Mouse (Mus musculus) forebrain, embryonic 11.5 days (tissue): Measurements from ENCODE around the gene Ola1. TPM values are rescaled to one million over a fixed set of nuclear protein-coding genes. Genes with fewer than 3 reads are reported as not detected.

ENCODE experiments used
- ATAC-seq: fragments of 200-750 bp; cut with Nextera tagmentation; replicated peaks from 2 replicates; pipeline ENCODE4 v1.8.0; 2017; ENCODE audit warnings: moderate TSS enrichment; ENCODE audit not compliant: low FRiP score
- DNase-seq: peaks from one replicate; pipeline ENCODE4 v3.0.0-alpha.2; 2017; ENCODE audit warnings: low spot score
- H3K27ac ChIP-seq: fragments of 300-500 bp; sonication (generic); 2 replicates; pipeline ENCODE4 v1.5.1; 2014; ENCODE audit warnings: low read depth, low read length
- H3K27me3 ChIP-seq: fragments of 300-500 bp; sonication (generic); 2 replicates; pipeline ENCODE4 v1.6.1; 2014; ENCODE audit warnings: mild to moderate bottlenecking, low read length, mixed read lengths; ENCODE audit not compliant: control insufficient read depth, insufficient read depth
- H3K36me3 ChIP-seq: fragments of 300-500 bp; sonication (generic); 2 replicates; pipeline ENCODE4 v1.6.1; 2014; ENCODE audit warnings: mild to moderate bottlenecking, low read length, moderate library complexity, mixed read lengths; ENCODE audit not compliant: control insufficient read depth, insufficient read depth
- H3K4me1 ChIP-seq: fragments of 300-500 bp; sonication (generic); replicated peaks from 2 replicates; pipeline ENCODE4 v1.6.1; 2014; ENCODE audit warnings: low read length, mixed read lengths; ENCODE audit not compliant: control insufficient read depth, insufficient read depth
- H3K4me2 ChIP-seq: fragments of 300-500 bp; sonication (generic); 2 replicates; pipeline ENCODE4 v1.6.1; 2014; ENCODE audit warnings: low read depth, mild to moderate bottlenecking, low read length, moderate library complexity, mixed read lengths; ENCODE audit not compliant: severe bottlenecking
- H3K4me3 ChIP-seq: fragments of 300-500 bp; sonication (generic); 2 replicates; pipeline ENCODE4 v1.5.1; 2014; ENCODE audit warnings: low read depth, low read length
- H3K9ac ChIP-seq: fragments of 300-500 bp; sonication (generic); 2 replicates; pipeline ENCODE4 v1.6.1; 2014; ENCODE audit warnings: low read length
- H3K9me3 ChIP-seq: fragments of 300-500 bp; sonication (generic); 2 replicates; pipeline ENCODE4 v1.6.1; 2016; ENCODE audit warnings: low read length, mixed read lengths; ENCODE audit not compliant: control insufficient read depth
- WGBS: fragments of 180-500 bp; shearing (Covaris S2); extraction: QIAGEN DNeasy Blood & Tissue Kit; methylation state at CpG from one replicate; pipeline ENCODE4 v1.1.7; 2014; 5-methylcytosine and 5-hydroxymethylcytosine counted together
- polyA plus RNA-seq: library from polyadenylated mRNA; unstranded; fragments of >200 nt; fragmentation: Nextera tagmentation; extraction: Ambion mirVana; gene quantifications from 2 replicates; pipeline ENCODE4 v1.2.1, GENCODE M21; 2014

The Ola1 gene
- polyA plus RNA-seq, 1 experiment from 2014 or later = 110 TPM

DNA sequence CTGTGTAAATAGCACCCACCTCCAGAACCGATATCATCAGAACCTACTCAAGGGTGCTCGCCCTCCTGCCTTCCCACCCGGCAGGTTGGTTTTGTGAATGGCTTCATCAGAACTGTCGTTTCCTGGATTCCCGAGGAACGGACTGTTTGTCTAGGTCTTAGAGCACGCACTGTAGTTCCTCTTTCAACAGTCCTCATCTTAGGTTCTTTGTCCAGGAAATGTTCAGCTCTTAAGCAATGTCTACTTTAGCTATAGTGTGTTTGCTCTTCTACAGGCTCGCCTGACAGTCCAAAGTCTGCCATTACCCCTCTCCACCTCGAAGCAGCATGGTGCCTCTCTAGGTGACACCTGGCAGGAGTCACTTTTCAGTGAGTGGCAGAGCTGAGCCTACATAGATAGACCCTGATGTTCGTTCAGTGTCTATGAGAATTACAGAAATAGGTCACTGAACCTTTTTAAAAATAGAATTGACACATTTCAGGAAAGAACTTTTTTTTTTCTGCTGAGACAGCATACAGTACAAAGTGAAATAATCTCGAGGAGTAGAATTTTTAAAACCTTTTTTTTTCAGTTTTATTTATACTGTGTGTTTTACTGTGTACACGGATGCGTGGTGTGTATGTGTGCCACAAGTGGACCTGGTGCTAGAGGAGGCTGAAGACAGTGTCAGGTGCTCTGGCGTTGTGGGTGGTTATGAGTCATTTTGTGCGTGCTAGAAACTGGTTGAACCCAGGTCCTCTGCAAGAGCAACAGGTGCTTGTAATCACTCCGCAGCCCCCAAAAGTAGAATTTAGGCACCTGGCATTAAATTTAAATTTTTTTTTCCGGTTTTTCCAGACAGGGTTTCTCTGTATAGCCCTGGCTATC lies 162.4 kb downstream of the Ola1 start:
- Histone ChIP-seq H3K27ac (no peak overlapping the region), H3K27me3 (no peaks in the 10 kb centered on the region), H3K4me1 (no peaks in the 10 kb centered on the region), H3K36me3 (no peaks in the 10 kb centered on the region), H3K4me2 (no peak overlapping the region), H3K9ac (no peak overlapping the region), H3K4me3 (no peak overlapping the region), H3K9me3 (no peaks in the 10 kb centered on the region; the same call in 1 of the 2 replicates)
- ATAC-seq (no peak), DNase-seq (no peak)
- WGBS = 91% methylated on average over 17 of the region's 17 CpGs

DNA sequence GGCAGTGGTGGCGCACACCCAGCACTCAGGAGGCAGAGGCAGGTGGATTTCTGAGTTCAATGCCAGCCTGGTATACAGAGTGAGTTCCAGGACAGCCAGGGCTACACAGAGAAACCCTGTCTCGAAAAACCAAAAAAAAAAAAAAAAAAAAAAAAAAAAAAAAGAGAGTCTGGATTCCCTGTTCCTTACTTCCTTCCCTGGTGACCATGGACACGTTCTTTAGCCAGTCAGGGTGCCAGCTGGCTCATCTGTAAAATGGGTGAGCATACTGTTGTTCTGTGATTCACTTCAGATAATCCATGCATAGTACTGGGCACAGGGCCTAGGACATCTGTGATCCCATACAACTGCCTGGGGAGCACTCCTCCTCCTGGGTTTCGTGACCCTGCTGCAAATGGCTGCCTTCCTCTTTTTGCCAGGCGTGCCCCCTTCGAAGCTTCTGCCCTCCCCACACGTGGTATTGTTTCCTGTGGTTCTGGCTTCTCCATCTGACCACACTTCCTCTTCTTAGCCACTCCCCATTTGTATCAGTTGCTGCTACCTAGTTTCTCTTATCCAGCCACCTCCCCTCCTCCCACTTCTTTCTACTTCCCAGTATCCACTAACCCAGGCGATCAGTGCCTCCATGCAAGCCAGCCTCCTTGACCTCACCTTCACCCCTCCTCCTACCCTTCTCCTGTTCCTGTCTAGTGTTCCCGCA lies 164.8 kb downstream of the Ola1 start:
- DNase-seq = no peak
- H3K4me1 ChIP-seq = no peaks in the 10 kb centered on the region
- ATAC-seq = no peak
- H3K36me3 ChIP-seq = no peaks in the 10 kb centered on the region
- H3K4me3 ChIP-seq = no peak overlapping the region
- WGBS = 85% methylated on average over 9 of the region's 9 CpGs
- H3K27ac ChIP-seq = no peak overlapping the region
- no peaks in the 10 kb centered on the region; the same call in 1 of the 2 replicates for H3K9me3 ChIP-seq
- no peak overlapping the region for H3K9ac ChIP-seq
- no peak overlapping the region for H3K4me2 ChIP-seq
- H3K27me3 ChIP-seq = no peaks in the 10 kb centered on the region

DNA sequence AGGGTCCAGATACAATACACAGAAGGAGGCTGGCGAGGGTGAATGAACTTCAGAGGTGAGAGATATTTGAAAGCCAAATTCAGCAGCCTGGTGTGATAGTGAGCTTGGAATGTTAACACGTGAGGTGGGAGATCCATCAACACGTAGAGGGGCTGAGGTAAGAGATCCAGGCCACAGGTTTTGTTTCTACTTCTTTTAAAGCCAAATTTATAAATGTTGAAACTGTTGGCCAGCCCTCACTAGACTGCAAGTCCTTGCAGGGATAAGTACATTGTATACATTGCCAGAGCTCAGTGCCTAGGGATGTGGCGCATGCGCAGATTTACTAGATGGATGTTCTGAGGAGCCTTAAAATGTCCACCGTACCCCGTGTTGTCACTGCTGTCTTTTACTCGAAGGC lies 168.3 kb downstream of the Ola1 start:
- no peak for DNase-seq
- Histone ChIP-seq H3K27me3 (no peaks in the 10 kb centered on the region), H3K4me1 (0 out of 2 replicates have a peak, but pooled peaks cover 2% of the 10 kb centered on the region), H3K4me3 (no peak overlapping the region), H3K4me2 (no peak overlapping the region), H3K27ac (no peak overlapping the region), H3K36me3 (no peaks in the 10 kb centered on the region), H3K9me3 (no peaks in the 10 kb centered on the region; the same call in 1 of the 2 replicates), H3K9ac (no peak overlapping the region)
- no peak for ATAC-seq
- WGBS = 90% methylated on average over 8 of the region's 8 CpGs

DNA sequence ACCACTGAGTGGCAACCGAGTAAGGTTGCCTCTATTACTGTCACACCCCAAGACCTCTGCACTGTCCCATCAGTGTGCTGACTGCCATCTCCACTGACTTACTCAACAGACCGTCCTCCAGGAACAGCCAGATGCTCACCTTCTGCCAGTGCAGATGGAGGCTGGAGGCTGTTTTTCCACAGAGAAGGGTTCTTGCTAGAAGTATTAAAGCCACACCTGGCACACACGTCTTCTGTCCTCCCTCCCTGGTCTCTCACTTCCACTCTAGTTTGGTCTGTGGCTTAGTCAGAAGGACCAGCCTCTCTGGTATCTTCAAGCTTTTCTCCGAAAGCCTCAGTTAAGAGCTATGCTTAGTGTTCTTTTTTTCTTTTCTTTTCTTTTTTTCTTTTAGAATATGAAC lies 168.7 kb downstream of the Ola1 start:
- Histone ChIP-seq H3K4me1 (0 out of 2 replicates have a peak, but pooled peaks cover 2% of the 10 kb centered on the region), H3K9ac (no peak overlapping the region), H3K27ac (no peak overlapping the region), H3K4me2 (no peak overlapping the region), H3K36me3 (no peaks in the 10 kb centered on the region), H3K4me3 (no peak overlapping the region), H3K27me3 (no peaks in the 10 kb centered on the region), H3K9me3 (no peaks in the 10 kb centered on the region; the same call in 1 of the 2 replicates)
- DNase-seq (no peak), ATAC-seq (no peak)
- 85% methylated on average over 4 of the region's 4 CpGs for WGBS

DNA sequence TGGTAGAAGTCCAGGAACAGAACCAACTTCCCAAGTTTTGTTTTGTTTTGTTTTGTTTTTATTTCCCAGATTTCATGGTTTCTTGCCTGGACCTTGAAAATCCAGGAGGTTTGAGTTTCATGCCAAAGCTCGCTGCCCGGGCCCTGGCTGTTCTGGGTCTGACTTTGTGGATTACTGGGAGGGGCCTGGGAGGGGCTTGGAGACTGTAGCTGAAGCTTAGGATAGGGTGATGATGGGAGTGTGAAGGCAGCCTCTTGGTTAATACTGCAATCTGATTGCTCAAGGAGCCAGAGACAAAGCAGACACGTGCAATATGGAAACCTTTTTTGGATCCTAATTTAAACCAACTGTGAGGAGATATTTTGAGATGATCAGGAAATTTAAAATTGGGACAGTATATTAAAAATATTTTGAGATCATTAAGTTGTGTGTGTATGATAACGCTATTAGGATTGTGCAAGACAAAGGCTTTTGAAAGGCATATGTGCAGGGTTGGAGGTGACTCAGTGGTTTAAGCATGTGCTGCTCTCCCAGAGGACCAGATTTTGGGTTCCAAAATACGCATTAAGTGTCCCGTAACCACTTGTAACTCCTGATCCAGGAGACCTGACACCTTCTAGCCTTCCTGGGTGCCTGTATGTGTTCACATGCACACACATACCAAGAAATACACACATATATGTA lies 169.6 kb downstream of the Ola1 start:
- Histone ChIP-seq H3K27me3 (no peaks in the 10 kb centered on the region), H3K4me1 (0 out of 2 replicates have a peak, but pooled peaks cover 2% of the 10 kb centered on the region), H3K27ac (no peak overlapping the region), H3K36me3 (no peaks in the 10 kb centered on the region), H3K4me3 (no peak overlapping the region), H3K4me2 (no peak overlapping the region), H3K9me3 (no peaks in the 10 kb centered on the region; the same call in 1 of the 2 replicates), H3K9ac (no peak overlapping the region)
- DNase-seq (no peak), ATAC-seq (no peak)
- 68% methylated on average over 6 of the region's 6 CpGs for WGBS

DNA sequence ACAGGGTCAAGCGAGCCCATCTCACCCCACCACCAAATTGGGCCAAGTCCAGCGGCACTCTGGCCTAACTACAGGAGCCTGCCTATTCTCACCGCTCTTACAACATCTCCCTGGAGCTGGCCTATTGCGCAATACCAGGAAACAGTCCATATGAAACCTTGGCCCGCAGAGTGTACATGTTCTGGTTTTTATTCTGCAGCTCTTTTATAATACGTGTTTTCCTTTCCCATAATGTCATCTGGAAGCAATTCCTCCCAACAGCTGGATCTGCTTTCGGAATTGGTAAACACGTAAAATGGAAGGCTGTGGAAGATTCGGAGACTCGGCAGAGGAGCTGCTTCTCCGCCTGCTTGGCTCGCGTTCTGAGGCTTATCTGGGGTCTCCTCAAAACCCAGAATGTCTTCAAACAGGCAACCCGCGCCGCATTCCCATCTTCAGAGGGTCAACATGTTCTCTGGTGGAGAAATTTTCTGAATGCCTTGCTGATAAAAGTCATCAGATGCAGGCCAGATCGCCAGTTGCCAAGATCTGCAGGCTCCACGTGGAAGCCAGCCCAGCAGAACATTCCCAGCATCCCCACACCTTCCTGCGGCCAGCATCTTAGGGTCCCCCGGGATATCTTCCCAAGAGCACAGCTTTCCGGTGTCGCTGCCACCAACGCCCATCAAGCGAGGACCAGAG lies 171.5 kb downstream of the Ola1 start:
- Histone ChIP-seq H3K4me1 (0 out of 2 replicates have a peak, but pooled peaks cover 2% of the 10 kb centered on the region), H3K27ac (no peak overlapping the region), H3K27me3 (no peaks in the 10 kb centered on the region), H3K36me3 (no peaks in the 10 kb centered on the region), H3K9me3 (no peaks in the 10 kb centered on the region), H3K4me3 (no peak overlapping the region), H3K9ac (no peak overlapping the region), H3K4me2 (no peak overlapping the region)
- ATAC-seq (no peak), DNase-seq (no peak)
- WGBS = 72% methylated on average over 24 of the region's 24 CpGs

DNA sequence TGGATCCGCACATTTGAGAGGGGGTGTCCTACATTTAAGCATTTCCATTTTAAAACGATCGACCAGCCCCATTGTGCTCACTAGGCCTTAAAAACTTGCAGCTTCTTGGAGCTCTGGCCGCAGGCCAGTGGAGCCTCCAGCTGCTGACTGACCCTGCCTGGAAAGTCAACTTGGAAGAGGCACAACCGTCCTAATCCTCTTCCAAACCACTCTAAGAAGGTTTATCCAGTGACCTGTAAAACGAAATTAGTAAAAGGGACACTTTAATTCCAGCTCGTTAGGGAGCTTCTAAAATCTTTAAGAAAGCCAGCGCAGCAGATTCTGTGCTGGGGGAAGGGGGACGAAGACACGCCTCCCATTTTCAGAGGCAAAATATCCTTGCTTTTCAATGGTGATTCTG lies 172.1 kb downstream of the Ola1 start:
- Histone ChIP-seq H3K4me3 (no peak overlapping the region), H3K9ac (no peak overlapping the region), H3K36me3 (no peaks in the 10 kb centered on the region), H3K4me2 (no peak overlapping the region), H3K9me3 (no peaks in the 10 kb centered on the region), H3K4me1 (0 out of 2 replicates have a peak, but pooled peaks cover 2% of the 10 kb centered on the region), H3K27ac (no peak overlapping the region), H3K27me3 (no peaks in the 10 kb centered on the region)
- no peak for ATAC-seq
- DNase-seq = no peak
- WGBS = 13% methylated on average over 10 of the region's 10 CpGs

DNA sequence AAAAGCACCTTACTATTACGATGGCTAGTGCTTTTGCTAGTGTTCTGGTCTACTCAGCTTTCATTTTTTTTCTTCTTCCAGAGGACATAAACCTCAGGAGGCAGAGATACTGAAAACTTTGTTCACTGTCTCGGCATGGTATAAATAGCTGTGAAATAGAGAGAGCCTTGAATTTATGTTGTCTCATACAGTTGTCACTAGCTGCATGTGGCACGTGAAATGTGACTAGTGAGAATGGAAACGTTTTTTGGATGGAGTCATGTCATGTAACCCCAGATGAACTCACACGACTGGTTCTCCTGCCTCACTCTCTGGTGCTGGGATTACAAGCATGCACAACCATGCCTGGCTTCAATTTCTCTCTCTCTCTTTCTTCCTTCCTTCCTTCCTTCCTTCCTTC lies 173.2 kb downstream of the Ola1 start:
- H3K27ac ChIP-seq = no peak overlapping the region
- DNase-seq (no peak), ATAC-seq (no peak)
- WGBS = 79% methylated on average over 5 of the region's 5 CpGs
- no peaks in the 10 kb centered on the region for H3K36me3 ChIP-seq
- H3K9me3 ChIP-seq = no peaks in the 10 kb centered on the region
- H3K4me2 ChIP-seq = no peak overlapping the region
- no peak overlapping the region for H3K4me3 ChIP-seq
- no peaks in the 10 kb centered on the region for H3K27me3 ChIP-seq
- H3K4me1 ChIP-seq = 0 out of 2 replicates have a peak, but pooled peaks cover 2% of the 10 kb centered on the region
- H3K9ac ChIP-seq = no peak overlapping the region
